8 mouse cellular contexts compared by ENCODE assay signal in genomic region chr8:84042948-84043342, GRCm38 (mm10). TPM values are rescaled to one million over a fixed set of nuclear protein-coding genes. Genes with fewer than 3 reads are reported as not detected.
DNase-seq lines count a peak whose midpoint lies in the region; ATAC-seq and TF ChIP-seq lines count a peak whose summit lies in the region.

No protein-coding gene starts in this region.

- peak overlapping the region; percentile 1; the same call in 1 of the 2 replicates for H3K4me3 ChIP-seq in liver, adult 2 months (ENCODE audit: insufficient read depth, low read depth, low read length)
- H3K4me3 ChIP-seq in embryonic facial prominence, embryonic 14.5 days (ENCODE audit: low read depth, low read length) = peak overlapping the region; percentile 45; the same call in 1 of the 2 replicates
- no peak overlapping the region for H3K4me3 ChIP-seq in hindbrain, postnatal 0 days (ENCODE audit: low read length)
- no peak overlapping the region for H3K4me3 ChIP-seq in neural tube, embryonic 13.5 days

- no peak overlapping the region for H3K27ac ChIP-seq in liver, adult 2 months (replicated peaks; ENCODE audit: insufficient read depth, low read depth, low read length)
- H3K27ac ChIP-seq in embryonic facial prominence, embryonic 14.5 days (replicated peaks; ENCODE audit: low read depth, low read length) = no peak overlapping the region
- H3K27ac ChIP-seq in hindbrain, postnatal 0 days = no peak overlapping the region
- H3K27ac ChIP-seq in neural tube, embryonic 13.5 days (replicated peaks) = no peak overlapping the region

- no peak for TF ChIP-seq CTCF in liver, adult 2 months (IDR thresholded peaks at IDR 0.05; ENCODE audit: low read depth, low read length)
- TF ChIP-seq CTCF in hindbrain, postnatal 0 days (IDR thresholded peaks at IDR 0.05; ENCODE audit: low read depth) = no peak

- H3K4me1 ChIP-seq in liver, adult 2 months (ENCODE audit: control insufficient read depth, insufficient read depth, low read length) = no peaks in the 10 kb centered on the region
- H3K4me1 ChIP-seq in embryonic facial prominence, embryonic 14.5 days (ENCODE audit: control insufficient read depth, insufficient read depth, low read length) = peaks cover 5% of the 10 kb centered on the region; the same call in 1 of the 2 replicates
- peaks cover 7% of the 10 kb centered on the region; the same call in 1 of the 2 replicates for H3K4me1 ChIP-seq in hindbrain, postnatal 0 days (ENCODE audit: insufficient read depth, low read length)
- H3K4me1 ChIP-seq in neural tube, embryonic 13.5 days (replicated peaks) = peaks cover 22% of the 10 kb centered on the region

- 0 out of 2 replicates have a peak overlapping the region, but pooled peaks have one; percentile 3 for H3K9ac ChIP-seq in liver, adult 2 months (ENCODE audit: low read depth, low read length)
- no peak overlapping the region for H3K9ac ChIP-seq in embryonic facial prominence, embryonic 14.5 days (ENCODE audit: low read depth, low read length)
- H3K9ac ChIP-seq in hindbrain, postnatal 0 days (replicated peaks; ENCODE audit: low read length) = no peak overlapping the region
- H3K9ac ChIP-seq in neural tube, embryonic 13.5 days = no peak overlapping the region

- H3K79me2 ChIP-seq in liver, adult 2 months (ENCODE audit: control insufficient read depth, insufficient read depth, low read length) = no peaks in the 10 kb centered on the region

- 50% methylated on average over 12 of the region's 12 CpGs for WGBS in liver, adult 2 months
- 28% methylated on average over 10 of the region's 12 CpGs for WGBS in embryonic facial prominence, embryonic 14.5 days
- 24% methylated on average over 12 of the region's 12 CpGs for WGBS in hindbrain, postnatal 0 days
- 36% methylated on average over 12 of the region's 12 CpGs for WGBS in neural tube, embryonic 13.5 days

- H3K36me3 ChIP-seq in liver, adult 2 months (ENCODE audit: control insufficient read depth, insufficient read depth, low read length) = no peaks in the 10 kb centered on the region
- no peaks in the 10 kb centered on the region for H3K36me3 ChIP-seq in embryonic facial prominence, embryonic 14.5 days (ENCODE audit: control insufficient read depth, insufficient read depth, low read length)
- H3K36me3 ChIP-seq in hindbrain, postnatal 0 days (ENCODE audit: insufficient read depth, low read length) = no peaks in the 10 kb centered on the region
- no peaks in the 10 kb centered on the region for H3K36me3 ChIP-seq in neural tube, embryonic 13.5 days

- H3K27me3 ChIP-seq in liver, adult 2 months (ENCODE audit: control insufficient read depth, insufficient read depth, low read length) = peaks cover 6% of the 10 kb centered on the region
- peaks cover 57% of the 10 kb centered on the region for H3K27me3 ChIP-seq in embryonic facial prominence, embryonic 14.5 days (replicated peaks; ENCODE audit: control insufficient read depth, insufficient read depth, low read length)
- H3K27me3 ChIP-seq in hindbrain, postnatal 0 days (ENCODE audit: insufficient read depth, low read length) = peaks cover 30% of the 10 kb centered on the region
- peaks cover 70% of the 10 kb centered on the region for H3K27me3 ChIP-seq in neural tube, embryonic 13.5 days

- no peaks in the 10 kb centered on the region for H3K9me3 ChIP-seq in embryonic facial prominence, embryonic 14.5 days (ENCODE audit: control insufficient read depth, low read length)
- no peaks in the 10 kb centered on the region for H3K9me3 ChIP-seq in hindbrain, postnatal 0 days (ENCODE audit: low read length)
- H3K9me3 ChIP-seq in neural tube, embryonic 13.5 days = no peaks in the 10 kb centered on the region

- no peak for TF ChIP-seq POLR2A in liver, adult 2 months (IDR thresholded peaks at IDR 0.05; ENCODE audit: extremely low read depth, insufficient read depth, low read length)

- no peak for DNase-seq in liver, adult 2 months (ENCODE audit: extremely low read depth, low read depth, low spot score)
- no peak for DNase-seq in liver
- no peak for DNase-seq in embryonic facial prominence, embryonic 14.5 days (ENCODE audit: low spot score)
- peak; percentile 37 for DNase-seq in hindbrain, postnatal 0 days (ENCODE audit: low spot score)
- no peak for DNase-seq in yolk sac, embryonic 10.5 days (ENCODE audit: low spot score)
- DNase-seq in embryo, embryonic 11 days = no peak
- DNase-seq in thymus, postnatal 25 days = no peak

- no peak for ATAC-seq in embryonic facial prominence, embryonic 14.5 days (ENCODE audit: low read depth)
- peak; percentile 1; the same call in 1 of the 2 replicates for ATAC-seq in hindbrain, postnatal 0 days
- no peak for ATAC-seq in neural tube, embryonic 13.5 days (ENCODE audit: low read depth)

- H3K4me2 ChIP-seq in embryonic facial prominence, embryonic 14.5 days (ENCODE audit: low read depth, low read length) = peak overlapping the region; percentile 79
- peak overlapping the region; percentile 63 for H3K4me2 ChIP-seq in hindbrain, postnatal 0 days (ENCODE audit: low read depth, low read length)
- peak overlapping the region; percentile 59; the same call in 1 of the 2 replicates for H3K4me2 ChIP-seq in neural tube, embryonic 13.5 days

RNA-seq across cellular contexts. Expression of gene Il27ra, which starts 0.6 kb away (rescaled TPM):
- total RNA-seq in liver, adult 2 months (2014; rRNA removed) = 1.4 and 1.5 TPM in 2 replicates
- 1.4 and 2.1 TPM in 2 replicates for polyA plus RNA-seq in liver, adult 2 months (2012; rRNA removed)
- polyA plus RNA-seq in embryonic facial prominence, embryonic 14.5 days (2014; fragmentation: Nextera tagmentation; extraction: Ambion mirVana) = 1.5 and 1.8 TPM in 2 replicates
- 0.29 and 0.47 TPM in 2 replicates for total RNA-seq in hindbrain, postnatal 0 days (2014; rRNA removed)
- 0.29 and 0.62 TPM in 2 replicates for polyA plus RNA-seq in hindbrain, postnatal 0 days (2015; fragmentation: Nextera tagmentation; extraction: Ambion mirVana)
- 0.43 and 0.56 TPM in 2 replicates for polyA plus RNA-seq in neural tube, embryonic 13.5 days (2015; fragmentation: Nextera tagmentation; extraction: Ambion mirVana)

RNA-seq across cellular contexts. Expression of gene Rln3, which starts 1.9 kb away (rescaled TPM):
- total RNA-seq in liver, adult 2 months (2014; rRNA removed) = not detected in 2 replicates
- polyA plus RNA-seq in liver, adult 2 months (2012; rRNA removed) = not detected in 2 replicates
- polyA plus RNA-seq in embryonic facial prominence, embryonic 14.5 days (2014; fragmentation: Nextera tagmentation; extraction: Ambion mirVana) = 0.47 TPM in 1 of 2 replicates, not detected in the other
- total RNA-seq in hindbrain, postnatal 0 days (2014; rRNA removed) = 9.0 and 18.8 TPM in 2 replicates
- polyA plus RNA-seq in hindbrain, postnatal 0 days (2015; fragmentation: Nextera tagmentation; extraction: Ambion mirVana) = 6.1 and 6.6 TPM in 2 replicates
- not detected in 2 replicates for polyA plus RNA-seq in neural tube, embryonic 13.5 days (2015; fragmentation: Nextera tagmentation; extraction: Ambion mirVana)

RNA-seq across cellular contexts. Expression of gene Palm3, which starts 21.7 kb away (rescaled TPM):
- not detected in 2 replicates for total RNA-seq in liver, adult 2 months (2014; rRNA removed)
- not detected in 2 replicates for polyA plus RNA-seq in liver, adult 2 months (2012; rRNA removed)
- 3.3 and 3.6 TPM in 2 replicates for polyA plus RNA-seq in embryonic facial prominence, embryonic 14.5 days (2014; fragmentation: Nextera tagmentation; extraction: Ambion mirVana)
- 4.5 and 9.6 TPM in 2 replicates for total RNA-seq in hindbrain, postnatal 0 days (2014; rRNA removed)
- polyA plus RNA-seq in hindbrain, postnatal 0 days (2015; fragmentation: Nextera tagmentation; extraction: Ambion mirVana) = 8.2 and 8.8 TPM in 2 replicates
- polyA plus RNA-seq in neural tube, embryonic 13.5 days (2015; fragmentation: Nextera tagmentation; extraction: Ambion mirVana) = 7.4 and 8.5 TPM in 2 replicates

RNA-seq across cellular contexts. Expression of gene Gm10643, which starts 22.0 kb away (rescaled TPM):
- 0.65 and 0.74 TPM in 2 replicates for total RNA-seq in liver, adult 2 months (2014; rRNA removed)
- 0.10 TPM in 1 of 2 replicates, not detected in the other for polyA plus RNA-seq in liver, adult 2 months (2012; rRNA removed)
- 2.1 and 2.3 TPM in 2 replicates for polyA plus RNA-seq in embryonic facial prominence, embryonic 14.5 days (2014; fragmentation: Nextera tagmentation; extraction: Ambion mirVana)
- total RNA-seq in hindbrain, postnatal 0 days (2014; rRNA removed) = 0.25 and 3.0 TPM in 2 replicates
- 1.6 and 2.4 TPM in 2 replicates for polyA plus RNA-seq in hindbrain, postnatal 0 days (2015; fragmentation: Nextera tagmentation; extraction: Ambion mirVana)
- 1.9 and 2.2 TPM in 2 replicates for polyA plus RNA-seq in neural tube, embryonic 13.5 days (2015; fragmentation: Nextera tagmentation; extraction: Ambion mirVana)

RNA-seq across cellular contexts. Expression of gene Rfx1, which starts 23.7 kb away (rescaled TPM):
- total RNA-seq in liver, adult 2 months (2014; rRNA removed) = 1.8 and 2.6 TPM in 2 replicates
- 6.4 and 8.3 TPM in 2 replicates for polyA plus RNA-seq in liver, adult 2 months (2012; rRNA removed)
- 9.1 and 10.0 TPM in 2 replicates for polyA plus RNA-seq in embryonic facial prominence, embryonic 14.5 days (2014; fragmentation: Nextera tagmentation; extraction: Ambion mirVana)
- total RNA-seq in hindbrain, postnatal 0 days (2014; rRNA removed) = 29.0 and 30.0 TPM in 2 replicates
- 6.0 and 6.2 TPM in 2 replicates for polyA plus RNA-seq in hindbrain, postnatal 0 days (2015; fragmentation: Nextera tagmentation; extraction: Ambion mirVana)
- 8.1 and 8.2 TPM in 2 replicates for polyA plus RNA-seq in neural tube, embryonic 13.5 days (2015; fragmentation: Nextera tagmentation; extraction: Ambion mirVana)

Comparison
In these comparisons a context has a peak if more than half of its experiments do, and no peak if none do; other contexts are left out.
1. H3K4me3 ChIP-seq: peak in liver, adult 2 months (single experiment) and embryonic facial prominence, embryonic 14.5 days (single experiment); none in hindbrain, postnatal 0 days (single experiment) and neural tube, embryonic 13.5 days (single experiment).
2. Peak in every context shown above with its lines, with median percentiles within 50 percentile points of each other: H3K4me2 ChIP-seq.